Mouse (Mus musculus) CH12.LX (cell line): ENCODE data around the gene Ethe1. TPM values are rescaled to one million over a fixed set of nuclear protein-coding genes. Genes with fewer than 3 reads are reported as not detected.

Source experiments
- DNase-seq: peaks from one replicate; pipeline ENCODE4 v3.0.0-alpha.2; 2013; ENCODE audit errors: extremely low read depth
- H3K27ac ChIP-seq: 2 replicates; pipeline ENCODE4 v1.5.1; 2012; ENCODE audit warnings: low read depth, mild to moderate bottlenecking, control low read depth, moderate library complexity; ENCODE audit not compliant: insufficient read depth
- H3K27me3 ChIP-seq: replicated peaks from 2 replicates; pipeline ENCODE3; 2012; ENCODE audit warnings: inconsistent platforms
- H3K36me3 ChIP-seq, 2 experiments: replicated peaks in 1 of 2; 2 replicates each; pipeline versions ENCODE3 to v1.6.1; 2012; ENCODE audit warnings: inconsistent platforms in 1 of 2, low read length in 1 of 2, mild to moderate bottlenecking in 1 of 2, mixed read lengths in 1 of 2, moderate library complexity in 1 of 2; ENCODE audit not compliant: control insufficient read depth in 1 of 2, insufficient read depth in 1 of 2
- H3K4me1 ChIP-seq, 2 experiments: 2 replicates each; pipeline ENCODE4 v1.6.1; 2012; ENCODE audit warnings: inconsistent platforms in 1 of 2, moderate library complexity in 1 of 2; ENCODE audit not compliant: insufficient read depth in 2 of 2, control insufficient read depth in 1 of 2
- H3K4me2 ChIP-seq: 2 replicates; pipeline ENCODE4 v1.6.1; 2012; ENCODE audit warnings: low read depth, mild to moderate bottlenecking, control low read depth; ENCODE audit not compliant: poor library complexity, insufficient read depth, severe bottlenecking
- H3K4me3 ChIP-seq, 3 experiments: fragments of 150-350 bp in 1 of 3; sonication (generic) in 1 of 3; replicated peaks in 1 of 3; 2 replicates each; pipeline versions ENCODE3 to v1.5.1; 2011 to 2012; ENCODE audit warnings: low read depth in 2 of 3, low read length in 2 of 3, mild to moderate bottlenecking in 2 of 3, moderate library complexity in 2 of 3, control low read depth in 1 of 3, improper control_type of control experiment in 1 of 3, inconsistent platforms in 1 of 3, mixed read lengths in 1 of 3; ENCODE audit not compliant: poor library complexity in 1 of 3
- H3K79me2 ChIP-seq: replicated peaks from 2 replicates; pipeline ENCODE4 v1.6.1; 2012; ENCODE audit warnings: mild to moderate bottlenecking, moderate library complexity; ENCODE audit not compliant: control insufficient read depth, poor library complexity, insufficient read depth, severe bottlenecking; ENCODE audit errors: extremely low read depth
- H3K9ac ChIP-seq: 2 replicates; pipeline ENCODE4 v1.6.1; 2012; ENCODE audit warnings: low read depth, mild to moderate bottlenecking, control low read depth, moderate library complexity; ENCODE audit not compliant: insufficient read depth
- H3K9me3 ChIP-seq: replicated peaks from 2 replicates; pipeline ENCODE3; 2012; ENCODE audit warnings: low read length, inconsistent platforms, mixed read lengths
- CTCF ChIP-seq, 2 experiments: IDR thresholded peaks in 1 of 2; conservative IDR thresholded peaks in 1 of 2; 2 replicates each; pipeline ENCODE4 v1.5.1; 2011 to 2012; ENCODE audit warnings: low read depth in 2 of 2, low read length in 2 of 2, improper control_type of control experiment in 1 of 2, inconsistent platforms in 1 of 2, mild to moderate bottlenecking in 1 of 2, moderate library complexity in 1 of 2
- ELF1 ChIP-seq: IDR thresholded peaks from 2 replicates; pipeline ENCODE4 v1.6.1; 2014; ENCODE audit warnings: low read depth, mild to moderate bottlenecking, inconsistent platforms, low read length, improper control_type of control experiment
- ETS1 ChIP-seq: conservative IDR thresholded peaks from 2 replicates; pipeline ENCODE4 v1.6.1; 2012; ENCODE audit warnings: low read depth, mild to moderate bottlenecking, inconsistent platforms, low read length, improper control_type of control experiment, moderate library complexity
- HCFC1 ChIP-seq: IDR thresholded peaks from 2 replicates; pipeline ENCODE4 v1.6.1; 2012; ENCODE audit warnings: low read depth, mild to moderate bottlenecking, inconsistent platforms, low read length, improper control_type of control experiment
- JUN ChIP-seq: IDR thresholded peaks from 2 replicates; pipeline ENCODE4 v1.6.1; 2011; ENCODE audit warnings: low read depth, mild to moderate bottlenecking, low read length, improper control_type of control experiment, moderate library complexity; ENCODE audit not compliant: insufficient read depth
- JUND ChIP-seq: conservative IDR thresholded peaks from 2 replicates; pipeline ENCODE4 v1.6.1; 2011; ENCODE audit warnings: low read depth, low read length, improper control_type of control experiment
- KAT2A ChIP-seq: IDR thresholded peaks from 2 replicates; pipeline ENCODE4 v1.6.1; 2012; ENCODE audit warnings: low read length, improper control_type of control experiment, inconsistent platforms; ENCODE audit not compliant: insufficient replicate concordance
- MAZ ChIP-seq: IDR thresholded peaks from 2 replicates; pipeline ENCODE4 v1.6.1; 2012; ENCODE audit warnings: low read depth, mild to moderate bottlenecking, inconsistent platforms, low read length, improper control_type of control experiment, moderate library complexity
- MXI1 ChIP-seq: IDR thresholded peaks from 2 replicates; pipeline ENCODE4 v1.6.1; 2011; ENCODE audit warnings: mild to moderate bottlenecking, low read depth, low read length, improper control_type of control experiment
- MYC ChIP-seq: IDR thresholded peaks from 2 replicates; pipeline ENCODE4 v1.6.1; 2011; ENCODE audit warnings: low read depth, mild to moderate bottlenecking, improper control_type of control experiment, low read length
- NELFE ChIP-seq: IDR thresholded peaks from 2 replicates; pipeline ENCODE4 v1.6.1; 2011; ENCODE audit warnings: low read depth, low read length, improper control_type of control experiment
- NRF1 ChIP-seq: IDR thresholded peaks from 2 replicates; pipeline ENCODE4 v1.6.1; 2014; ENCODE audit warnings: low read depth, mild to moderate bottlenecking, inconsistent platforms, low read length, improper control_type of control experiment, moderate library complexity
- RAD21 ChIP-seq: IDR thresholded peaks from 2 replicates; pipeline ENCODE4 v1.6.1; 2011; ENCODE audit warnings: low read depth, mild to moderate bottlenecking, low read length, improper control_type of control experiment, moderate library complexity
- RCOR1 ChIP-seq: conservative IDR thresholded peaks from 2 replicates; pipeline ENCODE4 v1.6.1; 2012; ENCODE audit warnings: low read depth, mild to moderate bottlenecking, inconsistent platforms, low read length, improper control_type of control experiment
- SIN3A ChIP-seq: IDR thresholded peaks from 2 replicates; pipeline ENCODE4 v1.6.1; 2012; ENCODE audit warnings: low read length, improper control_type of control experiment, inconsistent platforms
- SMC3 ChIP-seq: IDR thresholded peaks from 2 replicates; pipeline ENCODE4 v1.6.1; 2011; ENCODE audit warnings: low read depth, low read length, improper control_type of control experiment
- TBP ChIP-seq: conservative IDR thresholded peaks from 2 replicates; pipeline ENCODE4 v1.6.1; 2011; ENCODE audit warnings: low read depth, low read length, improper control_type of control experiment
- TCF12 ChIP-seq: IDR thresholded peaks from 2 replicates; pipeline ENCODE4 v1.6.1; 2014; ENCODE audit warnings: low read depth, mild to moderate bottlenecking, inconsistent platforms, low read length, improper control_type of control experiment
- UBTF ChIP-seq: IDR thresholded peaks from 2 replicates; pipeline ENCODE4 v1.6.1; 2012; ENCODE audit warnings: low read depth, mild to moderate bottlenecking, inconsistent platforms, low read length, improper control_type of control experiment, moderate library complexity
- USF1 ChIP-seq: IDR thresholded peaks from 2 replicates; pipeline ENCODE4 v1.6.1; 2014; ENCODE audit warnings: low read depth, mild to moderate bottlenecking, inconsistent platforms, low read length, improper control_type of control experiment
- USF2 ChIP-seq: conservative IDR thresholded peaks from 2 replicates; pipeline ENCODE4 v1.6.1; 2011; ENCODE audit warnings: low read depth, low read length, improper control_type of control experiment
- ZKSCAN1 ChIP-seq: IDR thresholded peaks from 2 replicates; pipeline ENCODE4 v1.6.1; 2012; ENCODE audit warnings: low read depth, inconsistent platforms, low read length, improper control_type of control experiment, borderline replicate concordance
- ZNF384 ChIP-seq: IDR thresholded peaks from 2 replicates; pipeline ENCODE4 v1.6.1; 2012; ENCODE audit warnings: low read depth, low read length, improper control_type of control experiment, inconsistent platforms
- dilution Hi-C: fragments of 300-500 bp; cut with MboI; formaldehyde crosslinking; loops from 2 replicates; pipeline ENCODE4 v1.14.3; 2020; ENCODE audit warnings: low sequenced_read_pairs; ENCODE audit not compliant: extremely low pct_unique_long_range_greater_than_20kb, extremely low pct_ligation_motif_present
- in situ Hi-C: fragments of 300-500 bp; cut with MboI; formaldehyde crosslinking; loops from 3 replicates; pipeline ENCODE4 v1.14.3; 2019; ENCODE audit warnings: low sequenced_read_pairs, low pct_ligation_motif_present, low pct_unique_long_range_greater_than_20kb, mixed read lengths
- polyA plus RNA-seq: library from polyadenylated mRNA; unstranded; fragments of >175 nt; gene quantifications from 2 replicates; pipeline ENCODE4 v1.2.1, GENCODE M21; 2012; ENCODE audit warnings: low read depth; ENCODE audit not compliant: insufficient read length
- total RNA-seq, 2 experiments: library from RNA; depleted of rRNA; stranded (reverse); fragments of 300-350 nt in 1 of 2; fragments of >200 nt in 1 of 2; gene quantifications; 2 replicates each; pipeline ENCODE4 v1.2.3; 2012 to 2014

The Ethe1 gene
- total and polyA plus RNA-seq, 3 experiments: 22.8 to 32.0 (median 24.1) TPM

- Histone ChIP-seq H3K27me3 (peaks cover 8% of the 10 kb centered on the region), H3K27ac (no peak overlapping the region), H3K9me3 (no peaks in the 10 kb centered on the region), H3K4me3 (no peak overlapping the region), H3K79me2 (no peaks in the 10 kb centered on the region), H3K4me1 (peaks cover 18 to 25% of the 10 kb centered on the region in 2 experiments), H3K4me2 (no peak overlapping the region), H3K9ac (no peak overlapping the region), H3K36me3 (no peaks in the 10 kb centered on the region)
- dilution Hi-C loops (no loop called here), in situ Hi-C loops (loop anchor here (10.0 kb wide), 1 partner anchor 108 kb away; the partner anchor contains the start of gene Irgq)
- DNase-seq: peak; percentile 61
- TF ChIP-seq MAZ (no peak), UBTF (no peak), CTCF (conservative IDR thresholded peaks at IDR 0.05 in 1 of 2, IDR thresholded peaks at IDR 0.05 in 1 of 2; ENCODE audit: low read depth in 2 of 2, low read length in 2 of 2) (peak; percentile 87 to 93), SMC3 (peak; percentile 78), RCOR1 (no peak), USF2 (no peak), TBP (no peak), RAD21 (peak; percentile 66), JUND (no peak), ZKSCAN1 (no peak)
These were observed 55.1 kb downstream of the Ethe1 start for GRCm38 (mm10) chr7:24642491-24642890.

GRCm38 (mm10) chr7:24644492-24644891 lies 57.1 kb downstream of the Ethe1 start:
- no peaks in the 10 kb centered on the region for H3K36me3 ChIP-seq
- no peak for TF ChIP-seq NELFE
- TF ChIP-seq KAT2A: no peak
- no peak for TF ChIP-seq USF2
- no peak for TF ChIP-seq MYC
- TF ChIP-seq TBP: no peak
- TF ChIP-seq SIN3A: no peak
- TF ChIP-seq ETS1: no peak
- TF ChIP-seq RCOR1: no peak
- TF ChIP-seq ZNF384: no peak
- TF ChIP-seq ZKSCAN1: no peak
- no peak for TF ChIP-seq MXI1
- TF ChIP-seq MAZ: no peak
- TF ChIP-seq USF1: no peak
- no peak for TF ChIP-seq JUND
- no peak for TF ChIP-seq NRF1
- no peak for TF ChIP-seq ELF1
- TF ChIP-seq RAD21: no peak
- TF ChIP-seq HCFC1: no peak
- TF ChIP-seq JUN: no peak
- no peak for TF ChIP-seq TCF12
- peaks cover 6% of the 10 kb centered on the region for H3K27me3 ChIP-seq
- H3K4me2 ChIP-seq: no peak overlapping the region
- no peak for DNase-seq
- in situ Hi-C loops: loop anchor here (10.0 kb wide), 1 partner anchor 110 kb away; the partner anchor contains the start of gene Irgq
- H3K9ac ChIP-seq: no peak overlapping the region
- no peak overlapping the region for H3K4me3 ChIP-seq
- no peaks in the 10 kb centered on the region for H3K9me3 ChIP-seq
- no peaks in the 10 kb centered on the region for H3K79me2 ChIP-seq
- no peak overlapping the region for H3K27ac ChIP-seq
- dilution Hi-C loops: no loop called here
- H3K4me1 ChIP-seq: peaks cover 12 to 25% of the 10 kb centered on the region in 2 experiments
